Mouse (Mus musculus) small intestine, adult 2 months (tissue): ENCODE data around the gene Wbp4.

ENCODE experiments used
- CTCF ChIP-seq: fragments of 200-500 bp; IDR thresholded peaks from 2 replicates; pipeline ENCODE4 v1.5.1; 2012; ENCODE audit warnings: low read depth, mild to moderate bottlenecking, control low read depth, inconsistent platforms, low read length, moderate library complexity, mixed read lengths; ENCODE audit not compliant: insufficient replicate concordance, insufficient read length; ENCODE audit errors: extremely low read depth
- POLR2A ChIP-seq: fragments of 200-500 bp; IDR thresholded peaks from 2 replicates; pipeline ENCODE4 v1.6.1; 2012; ENCODE audit warnings: low read depth, mild to moderate bottlenecking, control low read depth, inconsistent platforms, low read length, moderate library complexity

DNA sequence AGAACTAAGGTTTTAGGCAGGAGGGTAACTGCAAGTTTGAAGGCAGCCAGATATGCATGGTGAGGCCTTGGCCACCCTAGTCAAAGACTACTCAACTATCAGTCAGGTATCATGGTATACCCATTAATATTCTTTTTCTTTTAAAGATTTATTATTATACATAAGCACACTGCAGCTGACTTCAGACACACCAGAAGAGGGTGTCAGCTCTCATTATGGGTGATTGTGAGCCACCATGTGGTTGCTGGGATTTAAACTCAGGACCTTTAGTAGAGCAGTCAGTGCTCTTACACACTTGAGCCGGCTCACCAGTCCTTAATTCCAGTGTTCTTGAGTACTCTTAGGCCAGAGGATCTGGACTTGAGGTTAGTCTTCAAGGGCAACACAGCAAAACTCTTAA, 20.9 kb downstream of the Wbp4 start:
- TF ChIP-seq CTCF: no peak
- TF ChIP-seq POLR2A: no peak
